Mouse (Mus musculus): ENCODE data around the gene Ttf2.

- TF ChIP-seq FLI1 (IDR thresholded peaks at IDR 0.05; ENCODE audit: low read length) (no peak), GATA1 (IDR thresholded peaks at IDR 0.05; ENCODE audit: borderline replicate concordance, low read length) (no peak)
Observed at GRCm38 (mm10) chr3:100892383-100893335, 76.8 kb downstream of the Ttf2 start.

Measured in megakaryocyte, embryonic 14.5 days (primary cell).